Mouse (Mus musculus): ENCODE measurements around the gene Igfbpl1. TPM values are rescaled to one million over a fixed set of nuclear protein-coding genes. Genes with fewer than 3 reads are reported as not detected.

The Igfbpl1 gene
- total and polyA plus RNA-seq, 3 experiments = 0.16 to 1.00 (median 0.20) TPM

GRCm38 (mm10) chr4:45770638-45771033 is 56.1 kb downstream of the Igfbpl1 start:
- WGBS = 67% methylated on average over 4 of the region's 4 CpGs
- Histone ChIP-seq H3K27ac (no peak overlapping the region), H3K9ac (ENCODE audit: low read depth, low read length) (no peak overlapping the region), H3K27me3 (ENCODE audit: control insufficient read depth, insufficient read depth, low read length) (no peaks in the 10 kb centered on the region), H3K79me2 (replicated peaks; ENCODE audit: control insufficient read depth, insufficient read depth, low read length) (no peaks in the 10 kb centered on the region), H3K4me1 (ENCODE audit: control insufficient read depth, insufficient read depth, low read length) (no peaks in the 10 kb centered on the region), H3K36me3 (ENCODE audit: control insufficient read depth, insufficient read depth, low read length) (no peaks in the 10 kb centered on the region), H3K4me3 (no peak overlapping the region)
- intact Hi-C loops (cut with DNase I) = loop anchor here (2.0 to 5.0 kb wide), 3 partner anchors 223 to 754 kb away; no protein-coding TSS in a partner anchor
- DNase-seq = no peak
- no peak for TF ChIP-seq CTCF (IDR thresholded peaks at IDR 0.05)
- TF ChIP-seq EP300 (IDR thresholded peaks at IDR 0.05; ENCODE audit: insufficient read depth, low read depth, low read length) = no peak
- no peak for TF ChIP-seq POLR2A (IDR thresholded peaks at IDR 0.05; ENCODE audit: insufficient read depth, low read depth, low read length)

- intact Hi-C loops (cut with DNase I) = loop anchor here (2.0 to 10.0 kb wide), 4 partner anchors 223 to 753 kb away; no protein-coding TSS in a partner anchor
- H3K79me2 ChIP-seq (replicated peaks; ENCODE audit: control insufficient read depth, insufficient read depth, low read length) = no peaks in the 10 kb centered on the region
- 53% methylated on average over 10 of the region's 10 CpGs for WGBS
- no peak overlapping the region for H3K9ac ChIP-seq (ENCODE audit: low read depth, low read length)
- TF ChIP-seq EP300 (IDR thresholded peaks at IDR 0.05; ENCODE audit: insufficient read depth, low read depth, low read length) (no peak), POLR2A (IDR thresholded peaks at IDR 0.05; ENCODE audit: insufficient read depth, low read depth, low read length) (no peak), CTCF (IDR thresholded peaks at IDR 0.05) (no peak)
- H3K36me3 ChIP-seq (ENCODE audit: control insufficient read depth, insufficient read depth, low read length) = no peaks in the 10 kb centered on the region
- no peaks in the 10 kb centered on the region; the same call in 1 of the 2 replicates for H3K4me1 ChIP-seq (ENCODE audit: control insufficient read depth, insufficient read depth, low read length)
- H3K27me3 ChIP-seq (ENCODE audit: control insufficient read depth, insufficient read depth, low read length) = no peaks in the 10 kb centered on the region
- DNase-seq = no peak
- H3K27ac ChIP-seq = no peak overlapping the region
- no peak overlapping the region for H3K4me3 ChIP-seq
These were observed 56.7 kb downstream of the Igfbpl1 start for GRCm38 (mm10) chr4:45769791-45770637.

- intact Hi-C loops (cut with DNase I) = loop anchor here (10.0 kb wide), 1 partner anchor 304 kb away; no protein-coding TSS in a partner anchor
- Histone ChIP-seq H3K79me2 (replicated peaks; ENCODE audit: control insufficient read depth, insufficient read depth, low read length) (no peaks in the 10 kb centered on the region), H3K27ac (no peak overlapping the region), H3K27me3 (ENCODE audit: control insufficient read depth, insufficient read depth, low read length) (no peaks in the 10 kb centered on the region), H3K36me3 (ENCODE audit: control insufficient read depth, insufficient read depth, low read length) (no peaks in the 10 kb centered on the region), H3K9ac (ENCODE audit: low read depth, low read length) (no peak overlapping the region), H3K4me1 (ENCODE audit: control insufficient read depth, insufficient read depth, low read length) (peaks cover 3% of the 10 kb centered on the region), H3K4me3 (no peak overlapping the region)
- 65% methylated on average over 10 of the region's 10 CpGs for WGBS
- DNase-seq = no peak
- TF ChIP-seq CTCF (IDR thresholded peaks at IDR 0.05) (no peak), EP300 (IDR thresholded peaks at IDR 0.05; ENCODE audit: insufficient read depth, low read depth, low read length) (no peak), POLR2A (IDR thresholded peaks at IDR 0.05; ENCODE audit: insufficient read depth, low read depth, low read length) (no peak)
These were observed 57.6 kb downstream of the Igfbpl1 start for GRCm38 (mm10) chr4:45769141-45769540.

GRCm38 (mm10) chr4:45767891-45768558 is 58.7 kb downstream of the Igfbpl1 start:
- Histone ChIP-seq H3K36me3 (ENCODE audit: control insufficient read depth, insufficient read depth, low read length) (no peaks in the 10 kb centered on the region), H3K79me2 (replicated peaks; ENCODE audit: control insufficient read depth, insufficient read depth, low read length) (no peaks in the 10 kb centered on the region), H3K9ac (ENCODE audit: low read depth, low read length) (no peak overlapping the region), H3K27ac (no peak overlapping the region), H3K27me3 (ENCODE audit: control insufficient read depth, insufficient read depth, low read length) (no peaks in the 10 kb centered on the region), H3K4me3 (no peak overlapping the region), H3K4me1 (ENCODE audit: control insufficient read depth, insufficient read depth, low read length) (peaks cover 4% of the 10 kb centered on the region)
- intact Hi-C loops (cut with DNase I) = loop anchor here (10.0 kb wide), 1 partner anchor 303 kb away; no protein-coding TSS in a partner anchor
- TF ChIP-seq CTCF (IDR thresholded peaks at IDR 0.05) (no peak), EP300 (IDR thresholded peaks at IDR 0.05; ENCODE audit: insufficient read depth, low read depth, low read length) (no peak), POLR2A (IDR thresholded peaks at IDR 0.05; ENCODE audit: insufficient read depth, low read depth, low read length) (no peak)
- peak in 1 of 2 experiments; percentile 41 for DNase-seq
- 36% methylated on average over 11 of the region's 11 CpGs for WGBS

- no peak overlapping the region for H3K9ac ChIP-seq (ENCODE audit: low read depth, low read length)
- intact Hi-C loops (cut with DNase I) = loop anchor here (10.0 kb wide), 1 partner anchor 302 kb away; no protein-coding TSS in a partner anchor
- 95% methylated on average over 7 of the region's 7 CpGs for WGBS
These were observed 59.9 kb downstream of the Igfbpl1 start for GRCm38 (mm10) chr4:45766774-45767173.

More at GRCm38 (mm10) chr4:45766774-45767173, 59.9 kb downstream of the Igfbpl1 start:
- H3K36me3 ChIP-seq (ENCODE audit: control insufficient read depth, insufficient read depth, low read length) = no peaks in the 10 kb centered on the region
- H3K4me3 ChIP-seq = no peak overlapping the region
- no peaks in the 10 kb centered on the region for H3K27me3 ChIP-seq (ENCODE audit: control insufficient read depth, insufficient read depth, low read length)
- H3K27ac ChIP-seq = no peak overlapping the region
- H3K79me2 ChIP-seq (replicated peaks; ENCODE audit: control insufficient read depth, insufficient read depth, low read length) = no peaks in the 10 kb centered on the region
- DNase-seq = no peak
- TF ChIP-seq POLR2A (IDR thresholded peaks at IDR 0.05; ENCODE audit: insufficient read depth, low read depth, low read length) (no peak), EP300 (IDR thresholded peaks at IDR 0.05; ENCODE audit: insufficient read depth, low read depth, low read length) (no peak), CTCF (IDR thresholded peaks at IDR 0.05) (no peak)
- peaks cover 7% of the 10 kb centered on the region for H3K4me1 ChIP-seq (ENCODE audit: control insufficient read depth, insufficient read depth, low read length)
